Mouse (Mus musculus) megakaryocyte, embryonic 14.5 days (primary cell): ENCODE data around the gene Mapre3. TPM values are rescaled to one million over a fixed set of nuclear protein-coding genes. Genes with fewer than 3 reads are reported as not detected.

Source experiments
- H3K27me3 ChIP-seq: replicated peaks from 2 replicates; pipeline ENCODE3; 2012; ENCODE audit warnings: inconsistent platforms
- H3K36me3 ChIP-seq: replicated peaks from 2 replicates; pipeline ENCODE3; 2012; ENCODE audit warnings: low read length, inconsistent platforms, mixed read lengths
- H3K4me1 ChIP-seq: 2 replicates; pipeline ENCODE4 v1.6.1; 2012; ENCODE audit warnings: inconsistent platforms
- H3K4me3 ChIP-seq: replicated peaks from 2 replicates; pipeline ENCODE3; 2012; ENCODE audit warnings: moderate library complexity, mild to moderate bottlenecking, inconsistent platforms
- H3K9me3 ChIP-seq: 2 replicates; pipeline ENCODE4 v1.6.1; 2012; ENCODE audit warnings: inconsistent platforms
- FLI1 ChIP-seq: IDR thresholded peaks from 2 replicates; pipeline ENCODE4 v1.6.1; 2012; ENCODE audit warnings: low read length, inconsistent platforms, mixed read lengths
- GATA1 ChIP-seq: IDR thresholded peaks from 3 replicates; pipeline ENCODE4 v1.6.1; 2012; ENCODE audit warnings: mixed read lengths, low read length, inconsistent platforms, borderline replicate concordance
- polyA plus RNA-seq: library from polyadenylated mRNA; stranded (reverse); fragments of >175 nt; gene quantifications from 2 replicates; pipeline ENCODE4 v1.2.3, GENCODE M21; 2012; ENCODE audit warnings: low replicate concordance; ENCODE audit not compliant: insufficient read depth

The Mapre3 gene
- polyA plus RNA-seq, 1 experiment = 2.1 TPM

DNA sequence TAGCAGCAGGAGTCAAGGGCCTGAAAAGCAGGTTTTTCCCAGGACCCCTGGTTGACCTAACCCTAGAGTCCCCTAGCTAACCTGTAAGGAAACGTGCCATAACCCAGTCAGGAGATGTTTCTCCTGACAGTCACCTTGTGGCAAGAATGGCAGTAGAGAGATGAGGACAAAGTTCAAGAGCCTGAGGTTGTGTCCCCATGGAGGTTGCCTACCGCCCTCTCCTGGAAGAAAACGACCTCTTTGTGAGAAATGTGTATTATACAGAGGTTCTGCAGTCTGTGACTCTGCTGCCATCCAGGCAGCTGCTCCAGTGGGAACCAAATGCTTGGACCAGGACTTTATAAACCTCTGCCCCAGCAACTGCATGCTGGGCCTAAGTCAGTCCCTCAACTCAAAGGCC, 41.2 kb downstream of the Mapre3 start:
- no peak overlapping the region for H3K4me3 ChIP-seq
- TF ChIP-seq GATA1 (no peak), FLI1 (no peak)
- H3K9me3 ChIP-seq = no peaks in the 10 kb centered on the region
- H3K27me3 ChIP-seq = peaks cover 72% of the 10 kb centered on the region
- H3K4me1 ChIP-seq = peaks cover 15% of the 10 kb centered on the region
- H3K36me3 ChIP-seq = no peaks in the 10 kb centered on the region

DNA sequence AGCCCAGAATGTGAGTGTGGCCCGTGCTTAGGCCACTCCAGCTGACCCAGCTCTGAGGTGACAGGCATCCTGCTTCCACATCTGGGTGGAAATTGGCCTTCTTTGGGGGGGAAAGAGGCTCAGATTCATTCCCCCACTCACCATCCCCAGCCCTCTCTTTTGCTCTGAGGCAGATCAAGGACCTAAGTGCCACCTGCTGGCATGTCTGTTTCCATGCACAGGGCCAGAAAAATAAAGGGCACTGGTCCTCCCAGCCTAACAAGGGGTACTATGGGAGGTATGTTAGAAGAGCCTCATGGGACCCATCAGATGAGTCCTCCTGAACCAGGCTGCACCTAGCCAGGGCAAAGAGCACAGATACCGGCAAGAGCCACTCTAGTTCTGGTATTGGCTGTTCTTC, 41.7 kb downstream of the Mapre3 start:
- Histone ChIP-seq H3K9me3 (no peaks in the 10 kb centered on the region), H3K4me1 (peaks cover 15% of the 10 kb centered on the region), H3K27me3 (peaks cover 70% of the 10 kb centered on the region), H3K36me3 (no peaks in the 10 kb centered on the region), H3K4me3 (no peak overlapping the region)
- TF ChIP-seq GATA1 = no peak
- no peak for TF ChIP-seq FLI1

DNA sequence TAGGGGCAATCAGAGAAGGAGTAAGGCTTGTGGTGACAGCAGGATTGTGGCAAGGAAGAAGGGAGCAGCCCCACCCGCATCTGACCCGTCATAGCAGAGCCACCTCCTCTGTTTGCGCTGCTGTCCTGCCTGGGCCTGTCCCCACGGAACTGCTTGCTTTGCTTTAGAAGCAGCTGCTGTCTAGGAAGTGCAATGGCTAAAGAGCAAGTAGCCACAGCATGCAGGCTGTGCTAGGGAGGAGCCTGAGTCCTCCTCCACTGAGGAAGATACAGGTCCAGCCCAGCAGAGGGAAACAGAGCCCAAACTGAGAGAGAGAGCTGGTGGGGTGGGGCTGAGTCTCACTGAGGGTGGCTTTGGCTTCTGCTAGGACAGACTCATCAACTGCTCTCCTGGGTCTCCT, 49.4 kb downstream of the Mapre3 start:
- H3K27me3 ChIP-seq = peaks cover 59% of the 10 kb centered on the region

DNA sequence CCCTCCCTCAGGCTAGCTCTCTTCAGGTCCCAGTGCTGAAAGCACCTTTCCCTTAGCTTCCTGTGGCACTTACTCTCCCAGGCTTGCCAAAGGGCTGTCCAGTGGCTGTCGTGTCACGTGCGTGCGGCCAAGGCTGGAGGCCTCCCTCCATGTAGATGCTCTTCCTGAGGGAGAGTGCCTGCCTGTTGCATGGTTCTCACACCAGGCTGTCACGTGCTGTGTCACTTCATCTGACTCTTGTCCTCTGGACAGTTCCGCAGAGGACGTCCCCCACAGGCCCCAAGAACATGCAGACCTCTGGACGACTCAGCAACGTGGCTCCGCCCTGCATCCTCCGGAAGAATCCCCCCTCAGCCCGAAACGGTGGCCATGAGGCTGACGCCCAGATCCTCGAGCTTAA, 49.9 kb downstream of the Mapre3 start:
- TF ChIP-seq GATA1 (no peak), FLI1 (no peak)
- Histone ChIP-seq H3K36me3 (no peaks in the 10 kb centered on the region), H3K4me3 (no peak overlapping the region), H3K4me1 (peaks cover 39% of the 10 kb centered on the region), H3K9me3 (no peaks in the 10 kb centered on the region), H3K27me3 (peaks cover 56% of the 10 kb centered on the region)

More for the DNA sequence above, 49.4 kb downstream of the Mapre3 start:
- Histone ChIP-seq H3K4me1 (peaks cover 34% of the 10 kb centered on the region), H3K4me3 (peak overlapping the region; percentile 64), H3K9me3 (no peaks in the 10 kb centered on the region), H3K36me3 (no peaks in the 10 kb centered on the region)
- TF ChIP-seq GATA1 (no peak), FLI1 (no peak)

DNA sequence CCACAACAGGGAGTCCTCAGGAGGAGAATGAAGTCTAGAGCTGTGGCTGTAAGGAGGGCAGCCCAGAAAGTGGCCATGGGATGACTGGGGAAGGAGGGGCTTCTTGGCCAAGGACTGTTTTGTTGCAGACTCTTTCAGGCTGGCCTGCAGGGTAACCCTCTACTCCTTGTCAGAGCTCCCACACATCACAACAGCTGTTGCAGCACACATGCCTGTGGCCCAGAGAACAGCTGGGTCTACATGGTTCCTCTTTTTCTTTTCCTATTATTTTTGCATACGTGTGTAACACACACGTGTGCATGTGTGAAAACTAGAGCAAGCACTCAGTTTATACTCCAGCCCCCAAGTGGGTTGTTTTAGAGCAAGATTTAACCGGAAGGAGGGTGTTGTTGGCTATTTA, 52.4 kb downstream of the Mapre3 start:
- Histone ChIP-seq H3K4me1 (peaks cover 56% of the 10 kb centered on the region), H3K36me3 (peaks cover 14% of the 10 kb centered on the region), H3K9me3 (no peaks in the 10 kb centered on the region), H3K4me3 (no peak overlapping the region), H3K27me3 (peaks cover 40% of the 10 kb centered on the region)
- TF ChIP-seq GATA1 (no peak), FLI1 (no peak)

DNA sequence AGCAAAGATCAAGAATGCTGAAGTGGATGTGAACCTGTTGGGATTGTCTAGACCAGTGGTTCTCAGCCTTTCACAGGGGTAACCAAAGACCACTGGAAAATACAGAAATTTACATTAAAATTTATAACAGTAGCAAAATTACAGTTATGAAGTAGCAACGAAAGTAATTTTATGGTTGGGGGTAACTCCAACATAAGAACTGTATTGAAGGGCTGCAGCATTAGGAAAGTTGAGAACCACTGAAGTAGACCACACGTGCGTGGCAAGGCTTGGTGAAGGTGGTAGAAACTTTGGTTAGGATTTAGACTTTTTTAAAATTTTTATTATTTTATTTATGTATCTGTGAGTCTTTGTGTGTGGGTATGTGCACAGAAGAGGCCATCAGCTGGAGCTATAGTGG, 53.3 kb downstream of the Mapre3 start, which contains the start of gene Tmem214:
Gene Tmem214 (plus strand): TSS at position 301 of the 400 bp plus-strand sequence.
- peaks cover 64% of the 10 kb centered on the region for H3K4me1 ChIP-seq
- peaks cover 32% of the 10 kb centered on the region for H3K27me3 ChIP-seq
- H3K9me3 ChIP-seq = no peaks in the 10 kb centered on the region
- H3K36me3 ChIP-seq = peaks cover 22% of the 10 kb centered on the region
- peak within 1 kb of the TSS; percentile 97 for H3K4me3 ChIP-seq
- TF ChIP-seq GATA1 (no peak), FLI1 (no peak)

DNA sequence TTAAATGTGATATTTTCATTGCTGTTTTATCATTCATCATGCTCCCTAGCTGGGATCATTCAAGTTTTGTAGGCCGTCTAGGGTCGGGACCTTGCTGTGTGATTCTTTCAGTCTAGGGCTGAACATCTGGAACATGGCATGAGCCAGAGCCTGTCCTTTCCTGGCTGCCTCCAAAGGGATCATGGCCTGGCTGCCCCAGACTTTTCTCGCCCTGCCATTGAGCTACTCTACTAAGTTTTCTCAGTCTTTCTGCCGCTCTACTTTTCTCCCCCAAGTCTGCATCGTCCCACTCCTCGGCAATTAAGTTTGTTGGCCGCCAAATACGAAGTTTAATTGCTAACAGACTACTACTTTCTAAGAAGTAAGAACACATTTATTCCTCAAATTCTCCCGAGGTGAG, 54.5 kb downstream of the Mapre3 start:
- no peak for TF ChIP-seq FLI1
- no peak for TF ChIP-seq GATA1
- H3K4me3 ChIP-seq = peak overlapping the region; percentile 97

DNA sequence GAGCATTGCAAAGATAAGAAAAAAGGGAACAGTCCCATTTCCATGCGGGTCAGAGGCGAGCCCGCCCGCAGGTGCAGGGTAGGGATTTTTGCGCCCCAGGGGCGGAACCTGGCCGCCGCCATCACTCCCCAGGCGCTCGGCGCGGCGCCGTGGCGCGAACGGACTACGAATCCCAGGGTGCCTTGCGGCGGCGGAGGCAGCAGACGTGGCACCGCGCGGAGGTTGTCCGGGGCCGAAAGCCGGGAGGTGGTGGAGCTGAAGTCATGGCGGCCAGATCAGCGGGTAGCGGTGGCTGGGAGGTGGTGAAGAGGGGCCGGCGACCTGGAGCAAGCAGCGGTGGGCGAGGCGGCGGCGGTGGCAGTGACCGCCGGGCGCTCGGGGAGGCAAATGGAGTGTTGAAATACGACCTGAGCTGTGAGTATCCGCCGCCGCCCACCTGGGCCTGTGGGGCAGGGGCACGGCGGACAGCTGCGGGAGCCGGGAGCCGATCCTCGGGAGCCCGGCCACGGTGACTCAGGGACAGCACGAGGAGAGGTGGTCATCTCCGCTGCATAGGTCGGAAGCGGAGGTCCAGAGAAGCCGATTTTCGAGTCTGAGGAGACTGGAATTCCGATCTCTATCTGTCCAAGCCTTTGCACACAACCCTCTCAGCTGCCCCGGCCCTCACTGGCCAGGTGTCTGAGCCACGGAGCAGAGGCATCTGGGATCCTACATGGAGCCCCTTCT, 55.1 kb downstream of the Mapre3 start:
- Histone ChIP-seq H3K27me3 (peaks cover 15% of the 10 kb centered on the region), H3K9me3 (no peaks in the 10 kb centered on the region), H3K36me3 (peaks cover 41% of the 10 kb centered on the region), H3K4me1 (peaks cover 51% of the 10 kb centered on the region), H3K4me3 (peak overlapping the region; percentile 97)
- TF ChIP-seq FLI1 = no peak
- TF ChIP-seq GATA1 = no peak

More for the DNA sequence above, 54.5 kb downstream of the Mapre3 start:
- peaks cover 57% of the 10 kb centered on the region for H3K4me1 ChIP-seq
- peaks cover 35% of the 10 kb centered on the region for H3K36me3 ChIP-seq
- H3K27me3 ChIP-seq = peaks cover 20% of the 10 kb centered on the region
- H3K9me3 ChIP-seq = no peaks in the 10 kb centered on the region

DNA sequence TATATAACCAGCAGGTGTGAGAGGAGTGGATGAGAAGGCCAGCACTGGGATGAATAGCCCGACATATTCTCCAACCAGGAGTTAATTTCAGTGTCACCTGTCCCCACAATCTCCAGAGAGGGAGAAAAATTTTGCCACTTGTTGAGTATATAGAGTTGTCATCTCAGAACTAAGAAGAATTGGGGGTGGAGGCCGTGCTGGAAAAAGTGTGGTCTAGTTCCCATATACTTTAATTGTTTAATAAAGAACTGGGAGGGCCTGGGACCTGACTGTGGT, 55.6 kb downstream of the Mapre3 start:
- H3K9me3 ChIP-seq = no peaks in the 10 kb centered on the region
- H3K27me3 ChIP-seq = peaks cover 10% of the 10 kb centered on the region

DNA sequence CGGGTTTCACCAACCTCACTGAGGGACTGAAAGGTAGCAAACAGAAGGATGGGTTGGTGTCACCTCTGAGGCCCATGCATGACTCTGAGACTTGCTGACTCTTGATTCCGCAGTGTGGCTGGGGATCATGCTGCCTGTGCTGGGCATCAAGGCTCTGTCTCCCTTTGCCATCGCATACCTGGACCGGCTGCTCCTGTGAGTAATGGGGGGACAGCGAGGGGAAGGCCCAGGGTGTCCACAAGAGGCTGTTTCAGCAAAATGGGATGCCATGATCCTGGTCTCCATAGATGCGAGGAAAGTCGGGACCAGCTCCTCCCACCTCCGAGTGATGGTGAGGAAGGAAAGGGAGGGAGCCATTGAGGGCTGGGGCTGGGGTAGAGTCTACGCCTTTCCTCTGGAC, 58.1 kb downstream of the Mapre3 start:
- Histone ChIP-seq H3K9me3 (no peaks in the 10 kb centered on the region), H3K4me1 (peaks cover 50% of the 10 kb centered on the region), H3K4me3 (no peak overlapping the region), H3K36me3 (peaks cover 71% of the 10 kb centered on the region), H3K27me3 (no peaks in the 10 kb centered on the region)
- no peak for TF ChIP-seq FLI1
- TF ChIP-seq GATA1 = no peak

More for the DNA sequence above, 55.6 kb downstream of the Mapre3 start:
- H3K36me3 ChIP-seq = peaks cover 46% of the 10 kb centered on the region
- peaks cover 46% of the 10 kb centered on the region for H3K4me1 ChIP-seq
- peak overlapping the region; percentile 97 for H3K4me3 ChIP-seq
- no peak for TF ChIP-seq GATA1
- no peak for TF ChIP-seq FLI1
